Mouse (Mus musculus): ENCODE measurements around the gene Colgalt2. TPM values are rescaled to one million over a fixed set of nuclear protein-coding genes. Genes with fewer than 3 reads are reported as not detected.

Gene Colgalt2
- polyA plus RNA-seq, 1 experiment, result 5.9 TPM

GRCm38 (mm10) chr1:152461814-152462213 lies 62.2 kb downstream of the Colgalt2 start:
- H3K4me3 ChIP-seq (ENCODE audit: insufficient read depth, low read length), result no peak overlapping the region
- no peaks in the 10 kb centered on the region for H3K4me1 ChIP-seq (ENCODE audit: control insufficient read depth, insufficient read depth, low read length)
- H3K27ac ChIP-seq (ENCODE audit: insufficient read depth, low read length), result 0 out of 2 replicates have a peak overlapping the region, but pooled peaks have one; percentile 36
- no peak for TF ChIP-seq POLR2A (IDR thresholded peaks at IDR 0.05; ENCODE audit: extremely low read depth, insufficient read depth, low read length)
- TF ChIP-seq CTCF (IDR thresholded peaks at IDR 0.05; ENCODE audit: extremely low read depth, insufficient read depth, low read length), result no peak

GRCm38 (mm10) chr1:152462348-152462747 lies 62.7 kb downstream of the Colgalt2 start:
- Histone ChIP-seq H3K4me1 (ENCODE audit: control insufficient read depth, insufficient read depth, low read length) (no peaks in the 10 kb centered on the region), H3K27ac (ENCODE audit: insufficient read depth, low read length) (no peak overlapping the region), H3K4me3 (ENCODE audit: insufficient read depth, low read length) (no peak overlapping the region)
- no peak for TF ChIP-seq CTCF (IDR thresholded peaks at IDR 0.05; ENCODE audit: extremely low read depth, insufficient read depth, low read length)
- no peak for TF ChIP-seq POLR2A (IDR thresholded peaks at IDR 0.05; ENCODE audit: extremely low read depth, insufficient read depth, low read length)

GRCm38 (mm10) chr1:152466280-152466679 lies 66.7 kb downstream of the Colgalt2 start:
- TF ChIP-seq POLR2A (IDR thresholded peaks at IDR 0.05; ENCODE audit: extremely low read depth, insufficient read depth, low read length) (no peak), CTCF (IDR thresholded peaks at IDR 0.05; ENCODE audit: extremely low read depth, insufficient read depth, low read length) (no peak)
- Histone ChIP-seq H3K27ac (ENCODE audit: insufficient read depth, low read length) (no peak overlapping the region), H3K4me1 (ENCODE audit: control insufficient read depth, insufficient read depth, low read length) (no peaks in the 10 kb centered on the region), H3K4me3 (ENCODE audit: insufficient read depth, low read length) (no peak overlapping the region)

- no peak overlapping the region for H3K4me3 ChIP-seq (ENCODE audit: insufficient read depth, low read length)
- H3K27ac ChIP-seq (ENCODE audit: insufficient read depth, low read length), result no peak overlapping the region
- H3K4me1 ChIP-seq (ENCODE audit: control insufficient read depth, insufficient read depth, low read length), result no peaks in the 10 kb centered on the region
- no peak for TF ChIP-seq POLR2A (IDR thresholded peaks at IDR 0.05; ENCODE audit: extremely low read depth, insufficient read depth, low read length)
- TF ChIP-seq CTCF (IDR thresholded peaks at IDR 0.05; ENCODE audit: extremely low read depth, insufficient read depth, low read length), result no peak
Observed at GRCm38 (mm10) chr1:152468443-152468842, 68.8 kb downstream of the Colgalt2 start.

- TF ChIP-seq POLR2A (IDR thresholded peaks at IDR 0.05; ENCODE audit: extremely low read depth, insufficient read depth, low read length) (no peak), CTCF (IDR thresholded peaks at IDR 0.05; ENCODE audit: extremely low read depth, insufficient read depth, low read length) (no peak)
- Histone ChIP-seq H3K4me3 (ENCODE audit: insufficient read depth, low read length) (no peak overlapping the region), H3K27ac (ENCODE audit: insufficient read depth, low read length) (no peak overlapping the region), H3K4me1 (ENCODE audit: control insufficient read depth, insufficient read depth, low read length) (no peaks in the 10 kb centered on the region)
Observed at GRCm38 (mm10) chr1:152476126-152476525, 76.5 kb downstream of the Colgalt2 start.

- Histone ChIP-seq H3K4me3 (ENCODE audit: insufficient read depth, low read length) (no peak overlapping the region), H3K27ac (ENCODE audit: insufficient read depth, low read length) (no peak overlapping the region), H3K4me1 (ENCODE audit: control insufficient read depth, insufficient read depth, low read length) (no peaks in the 10 kb centered on the region)
- no peak for TF ChIP-seq CTCF (IDR thresholded peaks at IDR 0.05; ENCODE audit: extremely low read depth, insufficient read depth, low read length)
- no peak for TF ChIP-seq POLR2A (IDR thresholded peaks at IDR 0.05; ENCODE audit: extremely low read depth, insufficient read depth, low read length)
Observed at GRCm38 (mm10) chr1:152490842-152491241, 91.2 kb downstream of the Colgalt2 start.

GRCm38 (mm10) chr1:152492258-152492657 lies 92.6 kb downstream of the Colgalt2 start:
- Histone ChIP-seq H3K4me3 (ENCODE audit: insufficient read depth, low read length) (no peak overlapping the region), H3K4me1 (ENCODE audit: control insufficient read depth, insufficient read depth, low read length) (no peaks in the 10 kb centered on the region), H3K27ac (ENCODE audit: insufficient read depth, low read length) (no peak overlapping the region)
- TF ChIP-seq POLR2A (IDR thresholded peaks at IDR 0.05; ENCODE audit: extremely low read depth, insufficient read depth, low read length) (no peak), CTCF (IDR thresholded peaks at IDR 0.05; ENCODE audit: extremely low read depth, insufficient read depth, low read length) (no peak)

- TF ChIP-seq POLR2A (IDR thresholded peaks at IDR 0.05; ENCODE audit: extremely low read depth, insufficient read depth, low read length) (no peak), CTCF (IDR thresholded peaks at IDR 0.05; ENCODE audit: extremely low read depth, insufficient read depth, low read length) (no peak)
- no peak overlapping the region for H3K27ac ChIP-seq (ENCODE audit: insufficient read depth, low read length)
- no peak overlapping the region for H3K4me3 ChIP-seq (ENCODE audit: insufficient read depth, low read length)
- no peaks in the 10 kb centered on the region for H3K4me1 ChIP-seq (ENCODE audit: control insufficient read depth, insufficient read depth, low read length)
Observed at GRCm38 (mm10) chr1:152496831-152497230, 97.2 kb downstream of the Colgalt2 start.

- no peak for TF ChIP-seq CTCF (IDR thresholded peaks at IDR 0.05; ENCODE audit: extremely low read depth, insufficient read depth, low read length)
- no peak for TF ChIP-seq POLR2A (IDR thresholded peaks at IDR 0.05; ENCODE audit: extremely low read depth, insufficient read depth, low read length)
- no peaks in the 10 kb centered on the region for H3K4me1 ChIP-seq (ENCODE audit: control insufficient read depth, insufficient read depth, low read length)
- no peak overlapping the region for H3K4me3 ChIP-seq (ENCODE audit: insufficient read depth, low read length)
- H3K27ac ChIP-seq (ENCODE audit: insufficient read depth, low read length), result no peak overlapping the region
Observed at GRCm38 (mm10) chr1:152497581-152497980, 98.0 kb downstream of the Colgalt2 start.

GRCm38 (mm10) chr1:152499802-152500201 lies 100.2 kb downstream of the Colgalt2 start:
- H3K4me3 ChIP-seq (ENCODE audit: insufficient read depth, low read length), result no peak overlapping the region

More at GRCm38 (mm10) chr1:152499802-152500201, 100.2 kb downstream of the Colgalt2 start:
- no peak for TF ChIP-seq POLR2A (IDR thresholded peaks at IDR 0.05; ENCODE audit: extremely low read depth, insufficient read depth, low read length)
- TF ChIP-seq CTCF (IDR thresholded peaks at IDR 0.05; ENCODE audit: extremely low read depth, insufficient read depth, low read length), result no peak
- Histone ChIP-seq H3K4me1 (ENCODE audit: control insufficient read depth, insufficient read depth, low read length) (no peaks in the 10 kb centered on the region), H3K27ac (ENCODE audit: insufficient read depth, low read length) (no peak overlapping the region)
